Mouse (Mus musculus): Measurements from ENCODE around the gene Arpp21.

Arpp21 gene

DNA sequence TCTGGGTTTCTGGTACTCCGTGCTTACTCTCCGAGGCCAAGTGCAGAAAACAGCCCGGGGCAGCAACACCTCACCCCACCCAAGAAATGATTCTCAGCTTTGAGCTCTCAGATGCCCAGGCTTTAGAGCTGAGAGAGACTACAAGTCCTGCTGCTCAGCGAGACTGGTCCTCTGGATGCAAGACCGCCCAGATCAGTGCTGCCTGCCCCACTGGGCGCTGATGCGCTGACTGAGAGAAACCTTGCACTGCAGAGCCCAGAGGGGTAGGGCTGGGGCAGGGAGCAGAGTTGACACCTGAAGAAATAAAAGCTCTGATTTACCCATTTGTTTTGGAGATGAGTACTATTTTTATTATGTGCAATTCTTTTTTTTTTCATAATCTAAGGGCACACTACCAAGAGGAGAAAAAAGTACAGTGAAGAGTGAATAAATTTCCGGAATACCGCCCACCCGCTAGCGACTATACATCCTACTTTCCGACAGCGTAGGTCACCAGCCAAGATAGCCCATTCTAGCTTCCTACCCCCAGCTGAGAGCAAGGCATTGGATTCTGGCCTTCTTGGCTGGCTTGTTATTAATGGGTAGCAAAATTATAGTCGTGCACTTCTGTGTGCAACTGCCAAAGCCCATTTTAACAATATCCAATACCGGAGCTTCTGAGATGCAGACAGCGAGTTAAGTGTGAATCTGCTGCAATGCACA, at the start of gene Arpp21:
Gene Arpp21, minus strand, starts transcription at position 243 of the 702 bp plus-strand sequence.
- DNase-seq: no peak

DNA sequence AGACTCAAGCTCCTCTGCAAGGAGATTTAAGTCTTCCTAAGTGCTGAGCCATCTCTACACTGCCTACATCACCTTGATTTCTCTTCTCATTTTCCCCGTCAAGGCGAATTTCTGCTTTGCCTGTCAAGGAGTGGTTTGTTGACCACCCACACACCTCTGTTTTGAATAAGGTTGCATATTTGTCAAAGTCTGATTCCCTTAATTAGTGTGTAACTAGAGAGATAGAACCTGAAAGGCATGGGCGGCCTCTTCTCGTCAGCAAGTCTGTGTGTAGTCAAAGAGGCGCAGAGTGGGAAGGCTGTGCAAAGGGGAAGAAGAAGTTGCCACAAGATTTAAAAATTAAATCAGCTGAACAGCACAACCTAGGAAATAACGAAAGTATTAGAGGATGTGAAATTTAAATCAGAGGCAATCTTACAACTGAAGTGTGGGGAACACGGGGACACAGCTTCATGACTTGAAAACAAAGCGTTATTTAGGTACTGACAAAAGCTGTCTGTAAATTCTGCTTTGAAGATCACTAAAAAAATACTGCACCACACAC, 36.8 kb upstream of the Arpp21 start:
- DNase-seq: no peak

DNA sequence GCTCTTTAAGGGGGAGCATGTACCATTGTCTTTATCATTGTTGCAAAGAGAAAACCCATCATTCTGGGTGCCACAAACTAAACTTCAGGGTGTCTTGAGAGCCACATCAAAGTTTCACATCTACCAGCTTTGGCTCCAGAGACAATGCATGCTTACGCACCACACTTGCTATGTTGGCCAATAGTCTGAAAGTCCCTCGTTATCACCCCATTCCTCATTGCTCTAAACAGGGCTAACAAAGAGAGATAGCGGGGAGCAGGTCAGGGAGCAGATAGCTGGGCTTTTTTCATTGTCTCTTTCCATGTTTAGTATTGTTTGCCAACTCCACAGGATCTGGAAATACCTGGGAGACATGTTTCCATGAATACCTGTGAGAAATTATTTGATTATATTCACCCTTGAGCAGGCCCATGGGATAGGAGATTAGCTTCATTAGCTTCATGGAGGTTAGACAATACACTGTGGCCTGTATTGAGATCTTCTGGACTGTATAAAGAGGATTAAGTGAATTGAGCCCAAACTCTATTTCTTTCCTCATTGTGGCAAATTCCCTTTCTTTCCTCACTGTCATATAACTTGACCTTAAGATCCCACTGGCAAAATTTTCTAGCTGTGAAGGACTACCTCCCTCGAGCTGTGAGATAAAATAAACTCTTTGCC, 29.4 kb upstream of the Arpp21 start:
- no peak for DNase-seq

DNA sequence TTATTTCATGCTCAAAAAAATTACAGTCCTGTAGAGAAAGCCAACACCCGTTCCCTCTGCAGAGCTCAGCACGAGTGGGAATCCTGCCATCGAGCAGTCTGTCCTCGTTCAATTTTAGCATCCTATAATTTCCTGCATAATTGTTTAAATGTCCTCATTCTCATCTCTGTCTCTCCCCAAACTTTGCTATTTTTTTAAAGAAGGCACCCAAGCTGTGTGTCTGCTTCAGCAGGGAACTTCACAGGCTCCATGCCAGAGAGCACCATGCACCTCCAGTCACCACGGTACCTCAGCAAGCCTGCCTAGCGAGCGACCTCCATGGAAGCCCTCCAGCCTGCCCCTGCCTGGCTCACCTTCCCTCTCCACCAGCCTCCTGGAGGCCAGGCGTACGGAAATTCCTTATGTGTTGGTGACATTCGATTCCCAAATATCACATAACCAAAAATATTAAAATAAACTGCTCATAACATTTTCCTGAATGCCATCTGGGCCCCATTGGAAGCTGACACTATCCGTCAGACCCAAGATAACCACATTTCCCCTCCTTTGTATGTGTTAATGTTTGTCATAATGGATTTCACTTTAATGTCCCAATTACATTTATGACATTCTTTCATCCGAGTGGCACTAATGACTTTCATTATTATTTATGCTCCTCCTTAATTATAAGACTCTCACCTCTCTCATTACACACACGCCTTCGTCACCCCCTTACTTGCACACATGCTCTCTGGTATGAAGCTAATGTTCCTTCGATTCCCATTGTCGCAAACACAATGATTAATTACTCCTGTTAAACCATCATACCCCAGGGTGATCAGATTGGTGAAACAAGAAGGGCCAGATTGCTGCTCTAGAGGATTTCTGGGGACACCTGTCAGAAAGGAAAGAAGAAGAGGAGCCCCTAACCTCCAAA, 26.5 kb upstream of the Arpp21 start:
- no peak for DNase-seq

DNA sequence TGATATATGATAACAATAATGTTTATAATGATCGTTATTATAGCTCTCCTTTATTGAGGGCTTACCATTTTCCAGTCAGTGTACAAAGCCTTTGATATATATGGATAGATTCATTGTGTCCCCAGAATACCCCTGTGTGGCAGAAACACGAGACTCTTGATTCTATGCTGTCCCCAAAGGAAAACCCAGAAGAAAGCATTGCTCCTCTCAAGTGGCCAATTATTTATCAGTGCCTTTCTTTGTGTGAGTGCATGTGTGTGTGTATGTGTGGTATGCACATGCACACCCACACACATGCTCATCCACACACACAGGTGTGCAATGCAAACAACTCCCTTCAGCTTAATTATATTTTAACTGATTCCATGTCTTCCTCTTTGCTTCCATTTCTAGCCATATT, 25.8 kb upstream of the Arpp21 start:
- DNase-seq: no peak

DNA sequence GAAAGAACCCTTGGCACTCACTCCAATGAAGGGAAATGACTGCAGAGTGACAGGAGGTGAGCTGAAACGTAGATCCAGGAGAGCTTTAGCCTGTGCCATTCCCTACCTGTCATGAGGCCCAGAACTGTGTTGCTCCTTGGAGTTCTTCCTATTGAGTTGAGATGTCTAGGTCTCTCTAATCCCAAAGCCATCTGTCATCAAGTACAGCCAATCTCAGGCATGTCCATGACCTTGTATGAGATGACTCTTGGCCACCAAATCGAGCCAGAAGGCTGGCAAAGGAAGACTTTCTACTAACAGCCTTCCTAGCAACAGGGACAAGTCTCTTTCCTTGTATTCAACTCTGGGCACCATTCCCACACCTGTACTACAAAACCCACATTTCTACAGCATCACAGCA, 25.0 kb upstream of the Arpp21 start:
- DNase-seq: no peak

DNA sequence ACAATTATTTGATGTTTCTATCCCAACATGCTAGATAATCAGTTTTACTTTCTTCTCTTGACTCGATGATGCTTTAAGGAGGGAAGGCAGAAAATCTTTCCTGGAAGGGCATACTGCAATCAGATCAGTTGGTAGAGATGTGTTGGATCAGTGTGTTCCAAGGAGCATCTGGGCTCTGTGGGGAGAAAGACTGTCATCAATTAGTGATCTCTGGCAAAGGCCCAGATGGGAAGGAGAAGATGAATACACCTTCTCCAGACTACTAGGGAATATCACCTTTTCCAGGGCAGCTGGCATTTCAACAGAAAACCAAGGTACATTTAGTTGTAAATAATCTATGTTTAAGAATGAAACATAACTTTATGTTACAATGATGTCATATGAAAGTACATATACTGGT, 22.8 kb upstream of the Arpp21 start:
- no peak for DNase-seq

DNA sequence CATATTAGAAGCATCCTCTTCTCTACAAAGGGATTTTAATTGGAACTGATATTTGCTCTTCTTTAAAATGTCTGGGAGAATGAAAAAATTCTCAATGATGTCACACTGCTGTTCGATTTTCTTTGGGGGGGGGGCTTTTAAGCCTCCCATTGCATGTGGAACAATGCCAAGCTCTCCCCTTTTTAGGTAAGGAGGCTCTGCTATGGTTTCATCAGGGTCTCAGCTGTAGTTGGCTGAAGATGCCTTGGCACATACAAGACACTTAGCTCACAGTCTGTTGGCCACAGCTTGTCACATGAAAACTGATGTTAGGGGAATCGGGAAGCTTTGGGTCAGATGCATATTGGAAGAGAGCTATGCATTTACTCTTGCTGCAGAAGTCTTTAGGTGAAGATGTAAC, 20.2 kb upstream of the Arpp21 start:
- DNase-seq: no peak

DNA sequence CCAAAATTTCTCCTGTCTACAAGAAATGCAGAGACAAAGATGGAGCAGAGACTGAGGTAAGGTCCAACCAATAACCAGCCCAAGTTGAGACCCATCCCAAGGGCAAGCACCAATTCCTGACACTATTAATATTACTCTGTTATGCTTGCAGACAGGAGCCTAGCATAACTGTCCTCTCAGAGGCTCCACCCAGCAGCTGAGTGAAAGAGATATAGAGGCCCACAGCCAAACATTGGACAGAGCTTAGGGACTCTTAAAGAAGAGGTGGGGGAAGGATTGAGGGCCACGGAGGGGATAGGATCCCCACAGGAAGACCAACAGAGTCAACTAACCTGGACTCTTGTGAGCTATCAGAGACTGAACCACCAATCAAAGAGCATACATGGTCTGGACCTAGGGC, 18.0 kb upstream of the Arpp21 start:
- DNase-seq: no peak

DNA sequence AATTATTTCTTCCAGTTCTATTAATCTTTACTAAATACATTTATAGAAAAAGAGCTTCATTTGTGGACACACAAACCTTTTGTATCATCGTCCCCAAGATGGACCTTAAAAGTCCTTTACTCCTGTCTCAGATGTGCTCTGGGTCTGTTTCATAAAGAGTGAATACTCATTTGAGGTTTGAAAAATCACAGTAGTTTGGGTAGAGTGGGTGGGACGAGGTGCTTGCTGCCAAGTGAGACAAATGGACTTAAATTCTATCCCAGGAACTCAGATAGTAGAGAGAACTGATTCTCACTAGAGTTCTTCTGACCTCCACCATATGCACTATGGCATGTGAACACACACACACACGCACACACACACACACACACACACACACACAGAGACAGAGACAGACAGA, 16.1 kb upstream of the Arpp21 start:
- DNase-seq: no peak

DNA sequence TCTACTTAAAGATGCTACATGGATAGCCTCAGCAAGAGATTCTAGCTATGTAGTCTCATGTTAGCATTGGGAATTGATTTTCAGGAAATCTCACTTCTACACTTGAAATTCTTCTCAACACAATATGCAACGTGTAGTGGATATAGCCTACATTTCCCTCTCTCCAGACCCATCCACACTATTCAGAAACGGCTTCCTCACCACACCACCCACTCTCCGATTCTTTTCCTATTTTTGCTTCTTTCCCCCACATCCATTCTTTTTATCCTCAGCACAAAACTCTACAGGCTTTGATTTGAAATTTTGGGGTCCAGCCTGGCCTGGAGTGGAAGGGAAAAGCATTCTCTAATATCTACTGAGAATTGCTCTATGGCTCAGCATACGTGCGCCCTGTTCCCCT, 15.6 kb upstream of the Arpp21 start:
- DNase-seq: no peak

DNA sequence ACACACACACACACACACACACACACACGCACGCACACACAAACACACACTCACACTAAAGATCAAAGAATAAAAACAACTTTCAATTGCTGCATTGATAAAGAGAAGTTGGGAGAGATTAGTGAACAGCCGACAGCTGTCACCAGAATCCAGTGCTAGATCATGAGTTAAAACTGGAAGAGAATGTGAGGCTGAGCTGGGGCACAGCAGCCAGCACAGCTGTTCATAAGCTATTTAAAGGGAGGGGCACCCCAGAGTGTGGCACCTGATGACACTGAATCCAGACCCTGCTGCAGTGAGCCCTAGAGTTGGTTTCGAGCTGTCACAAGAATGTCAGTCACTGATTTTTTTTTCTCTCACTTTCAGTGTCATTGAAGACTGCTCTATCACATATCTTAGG, 14.0 kb upstream of the Arpp21 start:
- no peak for DNase-seq

DNA sequence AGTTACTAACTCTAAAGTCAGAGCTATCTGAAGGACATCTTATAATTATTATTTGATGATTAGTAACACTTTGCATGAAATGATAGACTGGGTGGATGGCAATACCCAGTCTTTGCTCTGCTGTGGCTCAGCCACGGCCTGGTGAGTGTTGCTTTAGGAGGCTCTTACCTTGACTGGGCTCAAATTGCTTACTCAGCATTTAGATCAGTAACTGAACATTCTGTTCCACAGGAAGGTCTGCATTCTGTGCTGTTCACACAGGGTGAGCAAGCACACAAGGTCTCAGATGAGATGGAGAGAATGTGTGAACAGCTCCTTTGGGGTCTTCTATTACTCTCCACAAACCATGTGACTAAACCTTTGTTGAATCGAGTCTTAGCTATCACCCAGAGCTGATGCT, 11.4 kb upstream of the Arpp21 start:
- no peak for DNase-seq

DNA sequence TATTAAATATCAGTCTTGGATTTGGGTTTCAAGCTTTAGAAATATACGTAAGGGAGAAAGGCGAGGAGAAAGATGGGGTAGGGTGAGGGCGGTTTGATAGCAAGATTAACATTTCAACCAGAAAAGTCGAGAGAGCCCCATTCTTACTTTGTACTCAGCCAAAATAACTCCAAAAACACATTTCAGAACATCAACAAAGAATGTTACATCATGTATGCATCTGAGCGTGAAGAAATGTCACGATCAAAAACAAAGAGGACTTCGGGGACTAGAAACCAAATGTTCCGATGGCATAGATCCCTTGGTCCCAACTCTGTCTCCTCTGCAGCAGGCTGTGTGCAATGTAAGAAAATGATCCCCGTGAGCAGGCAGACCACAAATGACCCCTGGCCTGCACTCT, 2.4 kb upstream of the Arpp21 start:
- DNase-seq: no peak

DNA sequence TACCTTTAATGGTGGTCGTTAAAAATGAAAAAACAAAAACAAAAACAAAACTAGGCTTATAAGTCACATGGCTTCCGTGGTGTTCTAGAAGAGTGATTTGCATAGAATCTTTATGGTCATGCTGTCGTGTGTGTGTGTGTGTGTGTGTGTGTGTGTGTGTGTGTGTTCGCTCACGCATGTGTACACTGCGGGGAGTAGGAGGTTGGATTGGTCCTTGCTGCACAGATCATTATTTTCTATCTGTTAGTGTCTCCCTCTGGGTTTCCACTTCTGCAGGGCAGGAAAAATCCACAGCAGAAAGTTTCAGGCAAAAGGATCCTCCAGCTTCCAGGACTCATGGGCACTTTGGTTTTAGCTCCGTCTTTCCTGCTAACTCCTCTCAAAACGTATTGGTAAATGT, 813 bp upstream of the Arpp21 start:
- DNase-seq: no peak

DNA sequence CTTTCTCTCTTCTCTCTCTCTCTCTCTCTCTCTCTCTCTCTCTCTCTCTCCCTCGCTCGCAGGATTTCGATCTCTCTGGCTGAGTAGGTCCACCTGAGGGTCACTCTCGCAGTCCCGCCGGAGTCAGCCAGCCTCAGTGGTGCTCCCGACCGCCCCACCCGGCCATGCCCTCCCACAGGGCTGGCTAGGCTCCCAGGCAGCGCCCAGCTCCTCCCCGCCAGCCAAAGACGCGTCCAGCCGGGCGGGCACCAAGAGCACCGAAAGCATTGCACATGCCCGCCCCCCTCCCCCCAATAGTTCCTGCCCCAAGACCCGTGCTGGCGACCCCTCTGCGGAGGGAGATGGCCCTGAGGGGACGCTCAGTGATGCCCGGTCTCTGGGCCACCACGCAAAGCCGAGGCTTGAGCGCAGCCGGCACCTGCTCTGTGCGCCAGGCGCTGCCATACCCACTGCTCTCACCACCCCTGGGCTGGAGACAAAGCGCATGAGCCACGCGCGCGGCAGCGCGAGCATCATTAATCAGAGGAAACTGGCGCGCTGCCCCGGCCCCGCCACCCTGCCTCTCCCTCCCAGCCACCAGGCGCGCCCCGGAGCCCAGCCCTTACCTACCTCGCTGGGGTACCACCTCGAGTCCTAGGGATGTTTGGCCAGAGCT, 570 bp downstream of the Arpp21 start:
- DNase-seq: peak; percentile 68

DNA sequence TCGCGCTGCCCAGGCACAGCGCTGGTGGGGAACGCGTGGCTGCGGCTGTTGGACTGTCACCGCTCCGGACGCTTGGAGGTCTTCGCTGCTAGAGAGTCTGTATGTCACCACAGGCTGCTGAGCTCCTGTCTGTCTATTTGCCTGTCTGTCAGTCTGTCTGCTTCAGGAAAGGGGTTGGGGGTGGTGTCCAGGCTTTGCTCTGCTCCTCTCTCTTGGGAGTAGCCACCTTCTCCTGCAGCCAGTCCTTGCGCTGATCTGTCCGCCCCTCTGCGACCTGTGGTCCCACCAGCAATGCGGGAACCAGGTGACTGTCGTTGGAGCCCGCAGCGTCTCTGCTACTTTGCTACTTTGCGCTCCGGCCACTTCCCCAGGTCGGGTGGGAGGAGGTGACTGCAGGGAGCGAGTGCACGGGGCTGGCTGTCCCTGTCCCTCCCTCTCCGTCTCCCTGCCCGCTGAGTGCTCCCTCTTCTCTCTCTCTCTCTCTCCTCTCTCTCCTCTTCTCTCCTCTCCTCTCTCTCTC, 1.2 kb downstream of the Arpp21 start:
- peak; percentile 63 for DNase-seq

DNA sequence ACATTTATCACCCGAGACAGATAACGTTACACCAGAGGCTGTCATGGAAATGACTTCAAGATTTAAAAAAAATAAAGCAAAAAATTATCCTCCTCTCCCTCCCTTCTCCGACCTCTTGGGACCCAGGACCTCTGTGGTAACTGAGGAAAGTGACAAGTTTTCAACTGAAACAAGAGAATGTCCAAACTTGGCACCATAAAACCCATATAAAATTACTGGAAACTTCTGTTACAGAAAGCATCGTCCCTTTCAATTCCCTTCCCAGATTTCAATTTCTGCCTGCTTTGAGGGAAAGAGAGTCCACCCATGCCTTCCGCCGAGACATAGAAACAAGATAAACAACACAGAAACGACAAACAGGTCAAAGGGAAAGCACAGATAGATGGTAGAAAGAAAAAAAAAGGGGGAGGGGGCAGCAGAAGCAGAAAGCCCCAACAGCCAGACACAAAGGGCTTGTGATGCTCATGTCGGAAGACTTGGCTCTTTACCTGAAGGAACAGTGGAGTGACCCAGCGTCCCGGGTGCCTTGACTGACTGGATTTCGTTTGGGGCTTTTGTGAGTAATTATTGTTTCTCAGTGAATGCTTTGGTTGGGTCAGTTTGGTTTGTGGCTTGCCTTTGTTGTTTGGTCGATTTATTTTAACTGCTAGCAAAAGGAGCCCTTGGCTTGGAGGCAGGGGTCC, 1.8 kb downstream of the Arpp21 start:
- DNase-seq: no peak

DNA sequence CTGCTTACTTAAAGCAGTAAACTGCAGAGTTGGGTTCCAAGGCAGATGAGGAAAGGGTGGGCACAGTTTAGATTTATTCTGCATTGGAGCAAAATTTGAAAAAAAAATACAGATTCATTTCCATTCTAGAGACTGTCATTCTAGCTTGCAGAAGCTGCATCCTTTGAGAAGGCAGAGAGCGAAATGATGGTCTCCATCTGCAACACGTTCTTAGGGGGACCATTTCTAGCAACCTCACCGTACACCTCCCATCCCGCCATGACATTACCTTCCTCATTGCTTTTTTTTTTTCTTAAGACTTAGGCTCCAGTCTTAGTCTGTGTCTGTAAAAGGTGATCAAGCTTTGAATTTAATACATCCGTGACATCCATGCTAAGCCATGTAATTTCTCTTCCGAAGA, 2.4 kb downstream of the Arpp21 start:
- DNase-seq: no peak

DNA sequence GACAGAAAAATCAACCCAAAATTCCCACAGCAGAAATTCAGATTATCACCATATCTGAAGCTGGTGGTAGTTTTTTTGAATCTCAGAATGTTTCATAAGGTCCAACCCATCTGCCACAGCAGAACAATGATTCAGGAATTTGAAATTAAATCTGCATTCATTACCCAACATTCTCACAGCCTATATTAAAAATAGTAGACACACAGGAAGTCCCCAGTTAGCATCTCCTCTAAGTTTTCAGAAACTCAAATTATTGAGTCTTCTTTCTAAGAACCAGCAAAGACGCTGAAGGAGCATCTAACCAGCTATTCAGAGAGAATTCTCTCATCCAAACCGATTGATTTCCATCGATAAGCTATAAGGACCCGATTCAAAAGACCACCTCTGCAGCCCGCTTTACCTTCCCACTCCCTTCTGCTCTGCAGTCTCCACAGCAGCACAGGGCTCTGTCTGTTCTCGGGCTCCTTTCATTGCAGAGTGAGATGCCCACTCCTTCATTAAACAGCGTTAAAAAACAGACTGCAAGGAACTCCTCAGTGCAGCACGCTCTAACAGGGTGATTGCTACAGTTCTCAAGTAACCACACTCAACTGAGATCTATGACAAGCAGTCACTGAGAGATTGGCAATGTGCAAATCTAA, 3.7 kb downstream of the Arpp21 start:
- no peak for DNase-seq

DNA sequence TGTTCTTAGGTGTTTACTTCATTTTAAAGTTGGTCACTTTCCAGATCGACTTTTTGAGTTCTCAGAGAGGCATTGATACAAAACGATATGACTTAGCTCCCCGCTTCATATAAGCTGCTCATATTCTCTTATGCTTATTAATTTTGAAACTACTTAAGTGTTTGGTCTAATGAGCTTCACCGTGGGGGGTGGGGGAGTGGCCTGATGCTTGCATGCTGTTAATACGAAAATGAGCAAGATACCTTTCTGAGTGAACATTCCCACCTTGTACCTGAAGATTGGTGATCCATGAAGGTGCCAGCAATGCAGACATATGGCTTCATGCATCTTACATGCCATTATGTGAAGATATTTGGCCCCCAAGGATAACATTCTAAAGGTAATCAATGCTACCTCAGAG, 4.4 kb downstream of the Arpp21 start:
- DNase-seq: no peak

Data from thymus, postnatal 25 days (tissue).